Mouse (Mus musculus) brain, embryonic 14.5 days (tissue): ENCODE measurements around the gene Fbxo42.
"Not testable (repeated sequence)": the region's sequence is repeated elsewhere in the genome, so short reads cannot be mapped to it uniquely, and the experiment has no call there.

Experiments
- CTCF ChIP-seq: fragments of 200-500 bp; IDR thresholded peaks from 2 replicates; pipeline ENCODE4 v1.5.1; 2012; ENCODE audit warnings: inconsistent platforms, mild to moderate bottlenecking, moderate library complexity, borderline replicate concordance; ENCODE audit not compliant: insufficient read depth, insufficient read length; ENCODE audit errors: extremely low read depth
- POLR2A ChIP-seq: fragments of 200-500 bp; IDR thresholded peaks from 2 replicates; pipeline ENCODE4 v1.6.1; 2012; ENCODE audit warnings: mild to moderate bottlenecking, inconsistent platforms, borderline replicate concordance; ENCODE audit not compliant: poor library complexity, insufficient read depth, insufficient read length, severe bottlenecking; ENCODE audit errors: extremely low read depth

- not testable (repeated sequence) for TF ChIP-seq CTCF, POLR2A
These were observed 7.4 kb upstream of the Fbxo42 start for GRCm38 (mm10) chr4:141140354-141140753.
